Mouse (Mus musculus): ENCODE results near the gene Smdt1. TPM values are rescaled to one million over a fixed set of nuclear protein-coding genes. Genes with fewer than 3 reads are reported as not detected.

Gene Smdt1
- 54.0 TPM for polyA plus RNA-seq (2014; fragmentation: Illumina TruSeq; extraction: RNeasy Lipid Tissue Mini Kit (QIAGEN cat#74804); ENCODE audit: low replicate concordance)

GRCm38 (mm10) chr15:82338593-82339112 lies at the start of gene Smdt1, which contains the start of the genes Naga and Pheta2:
Smdt1 (plus strand) TSS chr15:82338959.
Naga (minus strand) TSS chr15:82338925.
Pheta2 (plus strand) TSS chr15:82338942.

GRCm38 (mm10) chr15:82298764-82299561 lies 39.8 kb upstream of the Smdt1 start, which contains the start of gene Wbp2nl:
Wbp2nl (plus strand) TSS chr15:82298954.

GRCm38 (mm10) chr15:82354126-82354945 lies 15.6 kb downstream of the Smdt1 start, which contains the start of gene Ndufa6:
Ndufa6 (minus strand) TSS chr15:82354322.

GRCm38 (mm10) chr15:82379871-82380713 lies 41.3 kb downstream of the Smdt1 start, which contains the start of gene Cyp2d22:
Cyp2d22 (minus strand) TSS chr15:82380260.

GRCm38 (mm10) chr15:82393922-82394321 lies 55.2 kb downstream of the Smdt1 start, which contains the start of gene Cyp2d11:
Cyp2d11 (minus strand) TSS chr15:82394022.

Other genes starting within 250 kb of the Smdt1 start
- 1.7 TPM for gene Ccdc134, start 211.0 kb upstream of the Smdt1 start, polyA plus RNA-seq (2014; fragmentation: Illumina TruSeq; extraction: RNeasy Lipid Tissue Mini Kit (QIAGEN cat#74804); ENCODE audit: low replicate concordance)
- gene Srebf2, start 191.8 kb upstream of the Smdt1 start, polyA plus RNA-seq (2014; fragmentation: Illumina TruSeq; extraction: RNeasy Lipid Tissue Mini Kit (QIAGEN cat#74804); ENCODE audit: low replicate concordance), result 8.6 TPM
- gene Shisa8, start 126.1 kb upstream of the Smdt1 start, polyA plus RNA-seq (2014; fragmentation: Illumina TruSeq; extraction: RNeasy Lipid Tissue Mini Kit (QIAGEN cat#74804); ENCODE audit: low replicate concordance), result not detected
- 1.2 TPM for gene Tnfrsf13c, start 114.6 kb upstream of the Smdt1 start, polyA plus RNA-seq (2014; fragmentation: Illumina TruSeq; extraction: RNeasy Lipid Tissue Mini Kit (QIAGEN cat#74804); ENCODE audit: low replicate concordance)
- gene Cenpm, start 94.2 kb upstream of the Smdt1 start, polyA plus RNA-seq (2014; fragmentation: Illumina TruSeq; extraction: RNeasy Lipid Tissue Mini Kit (QIAGEN cat#74804); ENCODE audit: low replicate concordance), result 0.37 TPM
- not detected for gene 1500009C09Rik, start 86.6 kb upstream of the Smdt1 start, polyA plus RNA-seq (2014; fragmentation: Illumina TruSeq; extraction: RNeasy Lipid Tissue Mini Kit (QIAGEN cat#74804); ENCODE audit: low replicate concordance)
- gene Sept3, start 64.1 kb upstream of the Smdt1 start, polyA plus RNA-seq (2014; fragmentation: Illumina TruSeq; extraction: RNeasy Lipid Tissue Mini Kit (QIAGEN cat#74804); ENCODE audit: low replicate concordance), result 0.67 TPM
- gene Wbp2nl, start 40.0 kb upstream of the Smdt1 start, polyA plus RNA-seq (2014; fragmentation: Illumina TruSeq; extraction: RNeasy Lipid Tissue Mini Kit (QIAGEN cat#74804); ENCODE audit: low replicate concordance), result not detected
- 8.7 TPM for gene Naga, start within 50 bp of the Smdt1 start, polyA plus RNA-seq (2014; fragmentation: Illumina TruSeq; extraction: RNeasy Lipid Tissue Mini Kit (QIAGEN cat#74804); ENCODE audit: low replicate concordance)
- gene Pheta2, start within 50 bp of the Smdt1 start, polyA plus RNA-seq (2014; fragmentation: Illumina TruSeq; extraction: RNeasy Lipid Tissue Mini Kit (QIAGEN cat#74804); ENCODE audit: low replicate concordance), result 0.33 TPM
- gene Ndufa6, start 15.4 kb downstream of the Smdt1 start, polyA plus RNA-seq (2014; fragmentation: Illumina TruSeq; extraction: RNeasy Lipid Tissue Mini Kit (QIAGEN cat#74804); ENCODE audit: low replicate concordance), result 330 TPM
- 17.8 TPM for gene Cyp2d22, start 41.3 kb downstream of the Smdt1 start, polyA plus RNA-seq (2014; fragmentation: Illumina TruSeq; extraction: RNeasy Lipid Tissue Mini Kit (QIAGEN cat#74804); ENCODE audit: low replicate concordance)
- not detected for gene Cyp2d11, start 55.1 kb downstream of the Smdt1 start, polyA plus RNA-seq (2014; fragmentation: Illumina TruSeq; extraction: RNeasy Lipid Tissue Mini Kit (QIAGEN cat#74804); ENCODE audit: low replicate concordance)
- gene Cyp2d10, start 68.2 kb downstream of the Smdt1 start, polyA plus RNA-seq (2014; fragmentation: Illumina TruSeq; extraction: RNeasy Lipid Tissue Mini Kit (QIAGEN cat#74804); ENCODE audit: low replicate concordance), result not detected
- gene Cyp2d9, start 94.5 kb downstream of the Smdt1 start, polyA plus RNA-seq (2014; fragmentation: Illumina TruSeq; extraction: RNeasy Lipid Tissue Mini Kit (QIAGEN cat#74804); ENCODE audit: low replicate concordance), result not detected
- gene Cyp2d12, start 216.1 kb downstream of the Smdt1 start, polyA plus RNA-seq (2014; fragmentation: Illumina TruSeq; extraction: RNeasy Lipid Tissue Mini Kit (QIAGEN cat#74804); ENCODE audit: low replicate concordance), result not detected

All from small intestine, adult 10 weeks (tissue).